Mouse (Mus musculus) lung, adult 18-20 months (tissue): ENCODE results near the gene Slfn14.
"Not testable (repeated sequence)": the region's sequence is repeated elsewhere in the genome, so short reads cannot be mapped to it uniquely, and the experiment has no call there.

Experiments used
- DNase-seq, 2 experiments: peaks; one replicate each; pipeline ENCODE4 v3.0.0; 2022; ENCODE audit warnings: mixed read lengths in 2 of 2

Gene Slfn14

GRCm38 (mm10) chr11:83286566-83286965 lies at the start of gene Slfn14:
TSS of gene Slfn14 (minus strand) at chr11:83286726.
- no peak for DNase-seq

DNA sequence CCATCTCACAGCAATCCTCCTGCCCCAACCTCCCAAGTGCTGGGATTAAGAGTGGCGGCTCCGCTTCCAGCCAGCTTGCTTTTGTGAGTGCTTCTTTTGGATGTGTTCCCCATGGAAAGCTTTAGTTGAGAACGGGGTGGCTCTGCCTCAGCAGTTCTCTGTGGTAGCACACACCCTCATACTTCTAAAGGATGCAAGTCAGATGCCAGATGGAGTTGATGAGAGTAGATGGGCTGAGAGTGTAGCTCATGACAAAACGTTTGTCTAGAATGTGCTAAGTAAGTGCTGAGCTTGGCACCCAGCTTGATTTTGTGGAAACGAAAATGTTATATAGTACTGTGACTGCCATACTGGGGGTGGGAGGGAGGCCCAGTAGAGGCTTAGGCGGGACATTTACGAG lies 49.3 kb upstream of the Slfn14 start:
- DNase-seq, result no peak

DNA sequence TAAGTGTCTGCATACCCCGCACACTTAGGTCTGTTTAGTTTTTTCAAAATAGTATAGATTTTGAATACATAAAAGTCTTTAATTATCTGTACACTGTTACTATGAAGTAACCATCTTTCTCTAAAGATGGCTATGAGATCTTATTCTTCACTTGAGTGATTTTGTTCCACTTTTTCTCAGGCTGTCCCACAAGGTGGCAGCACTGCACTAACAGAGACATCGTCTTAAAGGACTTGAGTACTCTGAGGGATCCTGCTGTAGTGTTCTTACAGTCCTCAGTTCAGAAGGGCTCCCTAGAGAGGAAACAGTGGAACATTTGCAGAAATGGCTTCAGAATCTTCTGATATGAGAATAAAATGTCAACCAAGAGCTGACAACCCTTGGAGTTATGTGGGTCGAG lies 40.9 kb upstream of the Slfn14 start:
- peak; percentile 10 to 39 for DNase-seq

DNA sequence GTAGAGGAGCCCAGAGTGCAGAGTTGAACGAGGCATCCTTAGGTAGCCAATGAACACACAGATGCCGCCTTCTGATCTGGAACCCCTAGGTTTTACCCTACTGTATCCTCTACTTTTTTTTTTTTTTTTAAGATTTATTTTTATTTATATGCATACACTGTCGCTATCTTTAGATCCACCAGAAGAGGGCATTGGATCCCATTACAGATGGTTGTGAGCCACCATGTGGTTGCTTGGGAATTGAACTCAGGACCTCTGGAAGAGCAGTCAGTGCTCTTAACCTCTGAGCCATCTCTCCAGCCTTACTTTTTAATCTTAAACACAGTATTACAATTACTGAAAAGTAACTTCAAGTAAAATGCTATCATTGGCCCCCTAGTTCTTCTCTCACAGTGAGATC lies 40.2 kb upstream of the Slfn14 start:
- not testable (repeated sequence) for DNase-seq

GRCm38 (mm10) chr11:83319048-83319447 lies 32.5 kb upstream of the Slfn14 start:
- peak in 1 of 2 experiments; percentile 15 for DNase-seq

DNA sequence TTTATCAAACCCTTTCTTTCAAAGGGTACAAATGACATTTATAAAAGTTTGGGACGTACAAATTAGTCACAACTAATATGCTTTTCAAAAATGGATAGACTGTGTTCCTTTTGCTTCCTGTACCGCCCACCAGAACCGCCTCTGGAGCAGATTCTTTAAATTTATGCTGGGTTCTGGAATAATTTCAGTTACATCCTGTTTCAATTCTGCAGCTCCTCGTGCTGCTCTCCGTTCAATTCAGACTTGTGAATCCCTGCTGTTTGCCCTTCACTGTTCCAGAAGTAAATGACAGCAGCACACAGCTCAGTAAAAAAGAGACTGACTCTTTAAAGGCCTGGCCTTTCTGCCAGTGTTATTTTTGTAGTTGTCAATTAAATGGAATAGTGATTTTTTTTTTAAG lies 25.9 kb upstream of the Slfn14 start:
- DNase-seq, result no peak

DNA sequence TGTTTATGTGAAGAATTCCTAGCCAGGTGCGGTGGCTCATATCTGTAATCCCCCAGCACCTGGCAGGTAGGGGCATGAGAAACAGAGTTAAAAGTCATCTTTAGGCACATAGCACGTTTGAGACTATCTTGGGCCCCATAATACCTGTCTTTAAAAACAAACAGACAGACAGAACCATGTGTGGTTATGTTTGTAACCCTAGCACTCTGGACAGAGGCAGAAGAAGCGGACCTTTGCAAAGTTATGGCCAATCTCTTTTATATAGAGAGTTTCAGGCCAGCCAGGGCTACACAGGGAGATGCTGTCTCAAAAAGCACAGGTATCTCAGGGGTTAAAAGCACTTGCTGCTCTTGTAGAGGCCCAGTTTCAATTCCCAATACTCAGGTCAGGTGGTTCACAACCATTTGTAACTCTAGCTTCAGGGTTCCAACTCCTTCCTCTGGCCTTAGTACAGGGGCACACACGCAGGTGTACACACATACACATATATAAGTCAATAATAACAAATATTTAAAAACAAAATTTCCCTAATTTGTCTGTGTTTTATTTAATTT lies 20.3 kb upstream of the Slfn14 start:
- DNase-seq, result no peak

DNA sequence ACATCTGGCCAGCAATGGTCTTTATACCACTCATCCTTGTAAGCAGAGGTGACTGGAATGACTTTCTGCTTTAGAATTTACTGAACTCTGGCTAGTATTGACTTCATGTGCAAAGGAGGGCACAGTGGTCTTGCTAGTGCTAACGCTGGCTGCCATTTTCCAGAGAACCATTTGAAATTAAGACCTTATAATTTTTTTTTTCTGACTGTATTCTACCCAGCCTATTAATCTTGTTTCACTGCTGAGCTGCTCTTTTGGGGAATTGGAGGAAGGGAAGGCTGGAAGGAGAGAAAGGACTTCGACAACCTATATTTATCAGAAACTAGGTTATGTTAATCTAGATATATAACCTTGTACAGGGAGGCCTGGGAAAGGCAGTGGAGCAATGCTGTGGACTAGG lies 18.0 kb upstream of the Slfn14 start:
- no peak for DNase-seq

DNA sequence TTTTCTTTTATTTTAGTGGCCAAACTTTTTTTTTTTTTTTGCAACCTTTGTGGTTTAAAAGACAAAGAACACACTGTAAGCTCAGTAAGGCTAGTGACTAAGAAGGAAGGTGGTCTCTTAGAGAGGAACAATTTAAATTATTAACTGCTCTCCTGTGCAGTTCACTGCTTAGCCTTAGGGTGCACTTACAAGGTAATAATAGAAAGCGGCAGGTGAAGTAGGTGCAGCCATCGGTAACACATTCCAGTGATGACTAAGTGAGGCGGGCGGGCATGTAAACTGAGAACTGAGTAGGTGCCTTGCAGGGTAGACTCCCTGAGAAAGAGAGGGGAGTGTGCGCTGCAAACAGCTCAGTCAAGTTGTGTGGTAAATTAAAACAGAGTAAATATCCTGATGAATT lies 17.2 kb upstream of the Slfn14 start:
- DNase-seq, result peak; percentile 47 to 60

- DNase-seq, result peak; percentile 94 to 95
Observed at GRCm38 (mm10) chr11:83302526-83303251, 16.2 kb upstream of the Slfn14 start, which contains the start of gene Pex12. TSS of gene Pex12 (minus strand) at chr11:83302586.

- DNase-seq, result peak; percentile 19 to 36
Observed at GRCm38 (mm10) chr11:83302124-83302523, 15.6 kb upstream of the Slfn14 start.

- DNase-seq, result no peak
Observed at GRCm38 (mm10) chr11:83301431-83301831, 14.9 kb upstream of the Slfn14 start.

DNA sequence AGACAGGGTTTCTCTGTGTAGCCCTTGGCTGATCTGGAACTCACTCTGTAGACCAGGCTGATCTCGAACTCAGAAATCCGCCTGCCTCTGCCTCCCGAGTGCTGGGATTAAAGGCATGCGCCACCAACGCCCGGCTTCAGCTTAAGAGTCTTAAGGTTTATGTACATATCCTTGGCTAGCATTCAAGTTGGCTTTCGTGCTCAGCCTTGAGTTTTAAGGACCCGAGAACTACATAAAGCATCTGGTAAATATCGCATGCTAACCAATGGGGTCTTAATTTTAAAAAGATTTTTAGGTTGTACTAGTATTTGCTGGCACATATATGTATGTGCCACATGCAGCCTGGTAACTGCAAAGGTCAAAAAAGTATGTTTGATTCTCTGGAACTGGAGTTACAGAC lies 13.2 kb upstream of the Slfn14 start:
- no peak for DNase-seq

GRCm38 (mm10) chr11:83298225-83299195 lies 12.0 kb upstream of the Slfn14 start, which contains the start of gene Ap2b1:
TSS of gene Ap2b1 (plus strand) at chr11:83299024.
- peak; percentile 96 for DNase-seq

GRCm38 (mm10) chr11:83297816-83298215 lies 11.3 kb upstream of the Slfn14 start:
- no peak for DNase-seq

- DNase-seq, result no peak
Observed at GRCm38 (mm10) chr11:83294133-83294532, 7.6 kb upstream of the Slfn14 start.

GRCm38 (mm10) chr11:83293182-83293581 lies 6.7 kb upstream of the Slfn14 start:
- no peak for DNase-seq

- no peak for DNase-seq
Observed at GRCm38 (mm10) chr11:83292251-83292587, 5.7 kb upstream of the Slfn14 start.

- peak; percentile 96 to 97 for DNase-seq
Observed at GRCm38 (mm10) chr11:83291375-83292250, 5.1 kb upstream of the Slfn14 start.

DNA sequence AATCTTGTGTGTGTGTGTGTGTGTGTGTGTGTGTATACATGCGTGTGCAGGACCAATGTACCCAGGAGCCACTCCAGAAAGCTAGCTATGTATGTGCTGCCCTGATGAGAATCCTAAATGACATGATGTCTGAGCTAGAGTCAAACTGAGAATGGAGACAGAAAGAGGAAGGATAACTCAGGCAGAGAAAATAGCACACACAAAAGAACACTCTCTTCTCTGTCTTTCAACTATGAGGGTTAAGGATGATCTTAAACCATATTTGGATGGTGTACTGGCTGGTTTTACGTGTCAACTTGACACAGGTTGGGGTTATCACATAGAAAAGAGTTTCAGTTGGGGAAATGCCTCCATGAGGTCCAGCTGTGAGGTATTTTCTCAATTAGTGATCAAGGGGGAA lies 3.1 kb upstream of the Slfn14 start:
- no peak for DNase-seq

DNA sequence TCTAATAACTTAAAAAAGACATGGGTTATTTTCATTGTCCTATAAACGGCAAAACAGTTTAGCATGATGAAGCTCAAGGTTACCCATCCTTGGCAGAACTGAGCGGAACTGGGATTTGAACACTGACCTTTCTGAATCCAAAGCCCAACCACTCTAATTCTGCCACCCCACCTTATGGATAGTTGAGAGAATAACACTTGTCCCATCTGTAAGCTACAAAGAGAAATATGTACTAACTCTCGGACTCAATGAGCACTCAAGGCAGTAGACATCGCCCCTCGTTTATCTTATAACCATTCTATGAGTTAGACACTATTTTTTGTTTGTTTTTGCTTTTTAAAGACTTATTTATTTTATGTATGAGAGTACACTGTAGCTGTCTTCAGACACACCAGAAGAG lies 2.5 kb upstream of the Slfn14 start:
- DNase-seq, result no peak

- DNase-seq, result no peak
Observed at GRCm38 (mm10) chr11:83285627-83286026, 899 bp downstream of the Slfn14 start.
